Mouse (Mus musculus) intestine, postnatal 0 days (tissue): ENCODE data around the gene Trim8. TPM values are rescaled to one million over a fixed set of nuclear protein-coding genes. Genes with fewer than 3 reads are reported as not detected.

ENCODE experiments used
- ATAC-seq: fragments of 200-750 bp; cut with Nextera tagmentation; 2 replicates; pipeline ENCODE4 v1.8.0; 2017; ENCODE audit warnings: mild to moderate bottlenecking, moderate TSS enrichment, moderate library complexity
- H3K27ac ChIP-seq: fragments of 300-500 bp; sonication (generic); 2 replicates; pipeline ENCODE4 v1.5.1; 2014; ENCODE audit warnings: mild to moderate bottlenecking, low read depth, low read length, moderate library complexity
- H3K27me3 ChIP-seq: fragments of 300-500 bp; sonication (generic); replicated peaks from 2 replicates; pipeline ENCODE4 v1.6.1; 2014; ENCODE audit warnings: low read length, mixed read lengths; ENCODE audit not compliant: control insufficient read depth, insufficient read depth
- H3K36me3 ChIP-seq: fragments of 300-500 bp; sonication (generic); 2 replicates; pipeline ENCODE4 v1.6.1; 2014; ENCODE audit warnings: mild to moderate bottlenecking, moderate library complexity; ENCODE audit not compliant: control insufficient read depth, insufficient read depth
- H3K4me1 ChIP-seq: fragments of 300-500 bp; sonication (generic); replicated peaks from 2 replicates; pipeline ENCODE4 v1.6.1; 2014; ENCODE audit warnings: antibody characterized with exemption, low read length, mixed read lengths; ENCODE audit not compliant: control insufficient read depth, insufficient read depth
- H3K4me2 ChIP-seq: fragments of 300-500 bp; sonication (generic); replicated peaks from 2 replicates; pipeline ENCODE4 v1.6.1; 2014; ENCODE audit warnings: low read depth, mild to moderate bottlenecking, moderate library complexity
- H3K4me3 ChIP-seq: fragments of 300-500 bp; sonication (generic); 2 replicates; pipeline ENCODE4 v1.5.1; 2014; ENCODE audit warnings: low read depth, low read length
- H3K9ac ChIP-seq: fragments of 300-500 bp; sonication (generic); 2 replicates; pipeline ENCODE4 v1.6.1; 2014; ENCODE audit warnings: mild to moderate bottlenecking, low read depth, low read length
- H3K9me3 ChIP-seq: fragments of 300-500 bp; sonication (generic); 2 replicates; pipeline ENCODE4 v1.6.1; 2016; ENCODE audit warnings: mixed run types; ENCODE audit not compliant: control insufficient read depth
- CTCF ChIP-seq: sonication (generic); IDR thresholded peaks from 2 replicates; pipeline ENCODE4 v1.5.1; 2016; ENCODE audit warnings: low read depth, mild to moderate bottlenecking, control low read depth, antibody characterized with exemption, moderate library complexity
- WGBS: fragments of 180-500 bp; shearing (Covaris S2); extraction: QIAGEN DNeasy Blood & Tissue Kit; methylation state at CpG from one replicate; pipeline ENCODE4 v1.1.7; 2014; 5-methylcytosine and 5-hydroxymethylcytosine counted together
- polyA plus RNA-seq: library from polyadenylated mRNA; unstranded; fragments of >200 nt; fragmentation: Nextera tagmentation; extraction: Ambion mirVana; gene quantifications from 2 replicates; pipeline ENCODE4 v1.2.1, GENCODE M21; 2015

Gene Trim8
- polyA plus RNA-seq, 1 experiment from 2014 or later, result 17.1 TPM

GRCm38 (mm10) chr19:46558009-46558408 is 56.5 kb downstream of the Trim8 start:
- Histone ChIP-seq H3K9ac (no peak overlapping the region), H3K4me1 (no peaks in the 10 kb centered on the region), H3K27ac (no peak overlapping the region), H3K4me2 (no peak overlapping the region), H3K9me3 (no peaks in the 10 kb centered on the region), H3K36me3 (no peaks in the 10 kb centered on the region), H3K4me3 (no peak overlapping the region), H3K27me3 (no peaks in the 10 kb centered on the region)
- 80% methylated on average over 8 of the region's 8 CpGs for WGBS
- TF ChIP-seq CTCF, result no peak
- ATAC-seq, result no peak

DNA sequence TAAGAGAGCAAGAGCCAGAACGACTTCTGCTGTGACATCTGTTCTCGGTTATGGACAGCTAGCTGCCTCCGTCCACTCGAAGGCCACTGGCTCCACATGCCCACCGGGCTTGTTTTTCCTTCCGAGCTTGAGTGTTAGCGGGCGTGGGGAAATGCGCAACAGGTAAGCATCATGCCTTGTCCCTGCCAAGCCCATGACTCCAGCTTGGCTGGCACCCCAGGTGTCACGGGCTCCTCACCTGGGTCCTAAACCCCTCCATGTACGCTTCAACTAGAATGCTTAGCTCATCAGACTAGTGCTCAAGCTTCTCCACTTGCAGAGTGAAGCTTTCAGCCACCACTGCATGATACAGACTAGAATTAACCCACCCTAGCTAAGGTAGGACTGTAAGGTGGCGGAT is 57.1 kb downstream of the Trim8 start:
- no peak for TF ChIP-seq CTCF
- Histone ChIP-seq H3K4me1 (no peaks in the 10 kb centered on the region), H3K4me3 (no peak overlapping the region), H3K9ac (no peak overlapping the region), H3K27me3 (no peaks in the 10 kb centered on the region), H3K36me3 (no peaks in the 10 kb centered on the region), H3K27ac (no peak overlapping the region), H3K9me3 (no peaks in the 10 kb centered on the region), H3K4me2 (no peak overlapping the region)
- WGBS, result 78% methylated on average over 12 of the region's 12 CpGs
- no peak for ATAC-seq

- no peak overlapping the region for H3K4me3 ChIP-seq
- no peak for ATAC-seq
- no peaks in the 10 kb centered on the region for H3K9me3 ChIP-seq
- no peaks in the 10 kb centered on the region for H3K4me1 ChIP-seq
- TF ChIP-seq CTCF, result peak; percentile 87
- H3K9ac ChIP-seq, result no peak overlapping the region
- H3K27me3 ChIP-seq, result no peaks in the 10 kb centered on the region
- H3K36me3 ChIP-seq, result no peaks in the 10 kb centered on the region
- WGBS, result 13% methylated on average over 1 of the region's 1 CpGs
- no peak overlapping the region for H3K27ac ChIP-seq
- H3K4me2 ChIP-seq, result no peak overlapping the region
Observed at GRCm38 (mm10) chr19:46562132-46562531, 60.6 kb downstream of the Trim8 start.

GRCm38 (mm10) chr19:46562581-46563515 is 61.3 kb downstream of the Trim8 start:
- Histone ChIP-seq H3K9me3 (no peaks in the 10 kb centered on the region), H3K4me1 (no peaks in the 10 kb centered on the region), H3K4me3 (no peak overlapping the region), H3K9ac (no peak overlapping the region), H3K27ac (no peak overlapping the region), H3K36me3 (no peaks in the 10 kb centered on the region), H3K4me2 (no peak overlapping the region), H3K27me3 (no peaks in the 10 kb centered on the region)
- WGBS, result 84% methylated on average over 14 of the region's 14 CpGs
- no peak for TF ChIP-seq CTCF
- no peak for ATAC-seq

DNA sequence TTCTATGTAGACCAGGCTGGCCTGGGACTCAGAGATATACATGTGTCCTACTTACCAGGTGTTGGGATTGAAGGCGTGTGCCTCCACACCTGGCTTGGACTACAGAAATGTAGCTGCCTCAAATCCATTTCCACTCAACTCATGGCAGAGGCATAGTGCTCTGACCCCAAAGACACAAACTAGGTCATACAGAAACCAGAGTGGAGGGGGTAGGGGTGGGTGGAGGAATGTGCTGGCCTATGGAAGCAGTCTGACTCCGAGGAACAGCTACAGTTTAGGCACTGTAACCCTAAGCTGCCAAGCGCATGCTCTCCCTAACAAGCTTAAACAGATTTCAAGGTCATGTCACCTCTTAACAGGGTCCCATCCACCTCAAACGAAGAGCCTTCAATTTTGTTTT is 62.1 kb downstream of the Trim8 start:
- no peak overlapping the region for H3K4me3 ChIP-seq
- no peak for ATAC-seq
- no peaks in the 10 kb centered on the region for H3K4me1 ChIP-seq
- 79% methylated on average over 4 of the region's 4 CpGs for WGBS
- TF ChIP-seq CTCF, result no peak
- no peaks in the 10 kb centered on the region for H3K36me3 ChIP-seq
- no peak overlapping the region for H3K4me2 ChIP-seq
- H3K9me3 ChIP-seq, result no peaks in the 10 kb centered on the region
- no peaks in the 10 kb centered on the region for H3K27me3 ChIP-seq
- H3K27ac ChIP-seq, result no peak overlapping the region
- H3K9ac ChIP-seq, result no peak overlapping the region

GRCm38 (mm10) chr19:46564043-46564462 is 62.6 kb downstream of the Trim8 start:
- no peak overlapping the region for H3K4me3 ChIP-seq
- no peak overlapping the region for H3K27ac ChIP-seq
- no peak overlapping the region for H3K4me2 ChIP-seq
- no peaks in the 10 kb centered on the region for H3K4me1 ChIP-seq
- no peaks in the 10 kb centered on the region for H3K9me3 ChIP-seq
- H3K9ac ChIP-seq, result no peak overlapping the region
- ATAC-seq, result no peak
- no peaks in the 10 kb centered on the region for H3K27me3 ChIP-seq
- no peak for TF ChIP-seq CTCF
- H3K36me3 ChIP-seq, result no peaks in the 10 kb centered on the region
- WGBS, result 78% methylated on average over 14 of the region's 14 CpGs

Other genes with a start within 250 kb of the Trim8 start
- 6.1 and 6.7 TPM in 2 replicates for gene Nfkb2, start 197.4 kb upstream of the Trim8 start, polyA plus RNA-seq
- 27.1 and 30.1 TPM in 2 replicates for gene Psd, start 174.5 kb upstream of the Trim8 start, polyA plus RNA-seq
- gene Fbxl15, start 173.5 kb upstream of the Trim8 start, polyA plus RNA-seq, result 22.0 and 25.3 TPM in 2 replicates
- 78.8 and 80.0 TPM in 2 replicates for gene Cuedc2, start 163.0 kb upstream of the Trim8 start, polyA plus RNA-seq
- gene Mfsd13a, start 160.6 kb upstream of the Trim8 start, polyA plus RNA-seq, result 11.8 and 12.7 TPM in 2 replicates
- gene 2310034G01Rik, start 151.4 kb upstream of the Trim8 start, polyA plus RNA-seq, result 1.1 and 1.3 TPM in 2 replicates
- gene Actr1a, start 106.0 kb upstream of the Trim8 start, polyA plus RNA-seq, result 100 and 103 TPM in 2 replicates
- gene Sufu, start 104.8 kb upstream of the Trim8 start, polyA plus RNA-seq, result 9.0 and 9.5 TPM in 2 replicates
- 21.1 and 25.6 TPM in 2 replicates for gene Arl3, start 71.5 kb downstream of the Trim8 start, polyA plus RNA-seq
- 5.2 and 6.2 TPM in 2 replicates for gene Sfxn2, start 71.7 kb downstream of the Trim8 start, polyA plus RNA-seq
- gene Wbp1l, start 97.4 kb downstream of the Trim8 start, polyA plus RNA-seq, result 33.1 and 35.2 TPM in 2 replicates
- not detected in 2 replicates for gene Cyp17a1, start 171.5 kb downstream of the Trim8 start, polyA plus RNA-seq
- gene Borcs7, start 188.2 kb downstream of the Trim8 start, polyA plus RNA-seq, result 13.5 and 14.4 TPM in 2 replicates
- gene As3mt, start 205.8 kb downstream of the Trim8 start, polyA plus RNA-seq, result 46.4 and 49.0 TPM in 2 replicates